Mouse (Mus musculus) left cerebral cortex, postnatal 10 days (tissue): Measurements from ENCODE around the gene Pim1. TPM values are rescaled to one million over a fixed set of nuclear protein-coding genes. Genes with fewer than 3 reads are reported as not detected.

ENCODE experiments used
- DNase-seq, 2 experiments: peaks; one replicate each; pipeline ENCODE4 v3.0.0; 2021 to 2022; ENCODE audit warnings: low spot score in 2 of 2, mixed read lengths in 1 of 2; ENCODE audit errors: extremely low spot score in 1 of 2
- intact Hi-C: fragments of 180-260 bp; cut with DNase I; formaldehyde crosslinking; loops from one replicate; pipeline ENCODE4 v1.15.1; 2025
- total RNA-seq, 2 experiments: library from RNA; stranded (reverse); gene quantifications; 2 replicates each; pipeline ENCODE4 v1.2.3; 2021

The Pim1 gene
- total RNA-seq, 2 experiments from 2014 or later = 3.7 to 5.2 TPM

DNA sequence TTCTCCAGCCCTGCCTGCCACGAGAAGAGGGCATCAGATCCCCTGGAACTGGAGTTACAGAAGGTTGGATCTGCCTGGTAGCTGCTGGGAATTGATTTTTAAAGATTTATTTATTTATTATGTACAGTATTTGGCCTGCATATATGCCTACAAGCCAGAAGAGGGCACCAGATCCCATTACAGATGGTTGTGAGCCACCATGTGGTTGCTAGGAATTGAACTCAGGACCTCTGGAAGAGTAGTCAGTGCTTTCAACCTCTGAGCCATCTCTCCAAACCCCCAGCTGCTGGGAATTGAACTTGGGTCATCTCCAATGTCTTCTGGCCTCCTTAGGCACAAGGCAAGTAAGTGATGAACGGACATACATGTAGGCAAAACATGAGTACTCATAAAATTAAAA lies 53.5 kb downstream of the Pim1 start:
- no peak for DNase-seq
- intact Hi-C loops = no loop called here

GRCm38 (mm10) chr17:29545241-29545640 lies 54.7 kb downstream of the Pim1 start:
- intact Hi-C loops = no loop called here
- DNase-seq = no peak

Other genes starting within 250 kb of the Pim1 start
- 10 to 100 TPM; 20.7 to 24.3 TPM for gene Ppil1, start 226.6 kb upstream of the Pim1 start, total RNA-seq
- 100 to 1,000 TPM in 1 of 2 experiments, 10 to 100 TPM in 1; 99.5 to 108 TPM for gene BC004004, start 222.0 kb upstream of the Pim1 start, total RNA-seq
- 1 to 10 TPM; 1.6 to 1.8 TPM for gene Pi16, start 173.1 kb upstream of the Pim1 start, total RNA-seq
- gene Mtch1, start 142.8 kb upstream of the Pim1 start, total RNA-seq = 100 to 1,000 TPM; 493 to 499 TPM
- 10 to 100 TPM in 1 of 2 experiments, 1 to 10 TPM in 1; 8.7 to 10.4 TPM for gene Fgd2, start 129.8 kb upstream of the Pim1 start, total RNA-seq
- not detected for gene Gm17657, start 58.9 kb downstream of the Pim1 start, total RNA-seq
- 10 to 100 TPM; 47.1 to 48.1 TPM for gene Tbc1d22b, start 59.0 kb downstream of the Pim1 start, total RNA-seq
- gene Tmem217, start 61.6 kb downstream of the Pim1 start, total RNA-seq = not detected
- 10 to 100 TPM; 44.0 to 47.8 TPM for gene Rnf8, start 124.0 kb downstream of the Pim1 start, total RNA-seq
- 1 to 10 TPM; 3.8 to 4.2 TPM for gene Gm28043, start 124.1 kb downstream of the Pim1 start, total RNA-seq
- gene Cmtr1, start 169.8 kb downstream of the Pim1 start, total RNA-seq = 100 to 1,000 TPM in 1 of 2 experiments, 10 to 100 TPM in 1; 85.1 to 104 TPM
- gene Ccdc167, start 226.3 kb downstream of the Pim1 start, total RNA-seq = 10 to 100 TPM; 11.9 to 12.8 TPM